ENCODE assay signal across 10 mouse cellular contexts in genomic region chr7:131597779-131598482, GRCm38 (mm10). TPM values are rescaled to one million over a fixed set of nuclear protein-coding genes. Genes with fewer than 3 reads are reported as not detected.
DNase-seq lines count a peak whose midpoint lies in the region; ATAC-seq lines count a peak whose summit lies in the region.
"Had no signal": no experiment of that assay in that cellular context is flagged by ENCODE, and none has a peak within 500 bp of the region (broad histone marks: within the 10 kb centered on the region; RNA-seq: fewer than 3 reads in every experiment).

No protein-coding gene starts in this region.

- peaks cover 13% of the 10 kb centered on the region for H3K4me1 ChIP-seq in embryonic facial prominence, embryonic 13.5 days
- H3K4me1 ChIP-seq in hindbrain, embryonic 14.5 days (replicated peaks; ENCODE audit: control insufficient read depth, insufficient read depth, low read length) = peaks cover 13% of the 10 kb centered on the region
- H3K4me1 ChIP-seq in neural tube, embryonic 12.5 days = peaks cover 15% of the 10 kb centered on the region; the same call in 1 of the 2 replicates
- H3K4me1 ChIP-seq in intestine, embryonic 15.5 days (replicated peaks) = no peaks in the 10 kb centered on the region

- no peak overlapping the region for H3K27ac ChIP-seq in embryonic facial prominence, embryonic 13.5 days
- no peak overlapping the region for H3K27ac ChIP-seq in hindbrain, embryonic 14.5 days
- H3K27ac ChIP-seq in neural tube, embryonic 12.5 days = no peak overlapping the region
- no peak overlapping the region for H3K27ac ChIP-seq in intestine, embryonic 15.5 days

- peaks cover 27% of the 10 kb centered on the region for H3K27me3 ChIP-seq in embryonic facial prominence, embryonic 13.5 days
- peaks cover 43% of the 10 kb centered on the region for H3K27me3 ChIP-seq in hindbrain, embryonic 14.5 days (ENCODE audit: control insufficient read depth, insufficient read depth, low read length)
- peaks cover 36% of the 10 kb centered on the region for H3K27me3 ChIP-seq in neural tube, embryonic 12.5 days (replicated peaks)
- H3K27me3 ChIP-seq in intestine, embryonic 15.5 days (replicated peaks) = no peaks in the 10 kb centered on the region

- H3K9me3 ChIP-seq in embryonic facial prominence, embryonic 13.5 days = no peaks in the 10 kb centered on the region
- H3K9me3 ChIP-seq in hindbrain, embryonic 14.5 days (ENCODE audit: control insufficient read depth, low read length) = no peaks in the 10 kb centered on the region
- H3K9me3 ChIP-seq in neural tube, embryonic 12.5 days = no peaks in the 10 kb centered on the region
- no peaks in the 10 kb centered on the region for H3K9me3 ChIP-seq in intestine, embryonic 15.5 days

- 12% methylated on average over 12 of the region's 12 CpGs for WGBS in embryonic facial prominence, embryonic 13.5 days
- WGBS in hindbrain, embryonic 14.5 days = 6% methylated on average over 12 of the region's 12 CpGs
- WGBS in neural tube, embryonic 12.5 days = 8% methylated on average over 12 of the region's 12 CpGs
- 19% methylated on average over 12 of the region's 12 CpGs for WGBS in intestine, embryonic 15.5 days

- no peaks in the 10 kb centered on the region for H3K36me3 ChIP-seq in embryonic facial prominence, embryonic 13.5 days
- H3K36me3 ChIP-seq in hindbrain, embryonic 14.5 days (replicated peaks; ENCODE audit: control insufficient read depth, insufficient read depth) = no peaks in the 10 kb centered on the region
- H3K36me3 ChIP-seq in neural tube, embryonic 12.5 days = no peaks in the 10 kb centered on the region
- H3K36me3 ChIP-seq in intestine, embryonic 15.5 days = no peaks in the 10 kb centered on the region
- H3K36me3 ChIP-seq: G1E had no signal

- DNase-seq in left cerebral cortex, adult 11 months (ENCODE audit: low spot score) = peak; percentile 39
- DNase-seq in left cerebral cortex, adult 18-20 months (ENCODE audit: low spot score in 2 of 2) = no peak
- DNase-seq in hindbrain, embryonic 14.5 days (ENCODE audit: low spot score) = peak; percentile 49
- no peak for DNase-seq in adrenal gland, postnatal 36 days

- H3K4me3 ChIP-seq in embryonic facial prominence, embryonic 13.5 days = no peak overlapping the region
- H3K4me3 ChIP-seq in hindbrain, embryonic 14.5 days (replicated peaks; ENCODE audit: low read length) = no peak overlapping the region
- no peak overlapping the region for H3K4me3 ChIP-seq in neural tube, embryonic 12.5 days
- H3K4me3 ChIP-seq in intestine, embryonic 15.5 days (replicated peaks) = no peak overlapping the region

- peak overlapping the region; percentile 36; the same call in 1 of the 2 replicates for H3K4me2 ChIP-seq in embryonic facial prominence, embryonic 13.5 days
- H3K4me2 ChIP-seq in hindbrain, embryonic 14.5 days (replicated peaks) = peak overlapping the region; percentile 2; the same call in 1 of the 2 replicates
- H3K4me2 ChIP-seq in neural tube, embryonic 12.5 days (replicated peaks) = peak overlapping the region; percentile 35
- H3K4me2 ChIP-seq in intestine, embryonic 15.5 days (replicated peaks) = no peak overlapping the region

- ATAC-seq in embryonic facial prominence, embryonic 13.5 days (ENCODE audit: insufficient number of reproducible peaks, insufficient read depth, low FRiP score, low TSS enrichment, low read depth) = no peak
- ATAC-seq in hindbrain, embryonic 14.5 days (ENCODE audit: low FRiP score) = peak; percentile 43; the same call in 1 of the 2 replicates
- ATAC-seq in neural tube, embryonic 12.5 days (ENCODE audit: low FRiP score, low read depth) = peak; percentile 95
- no peak for ATAC-seq in intestine, embryonic 15.5 days

- H3K9ac ChIP-seq in embryonic facial prominence, embryonic 13.5 days = peak overlapping the region; percentile 54; the same call in 1 of the 2 replicates
- H3K9ac ChIP-seq in hindbrain, embryonic 14.5 days = peak overlapping the region; percentile 32; the same call in 1 of the 2 replicates
- peak overlapping the region; percentile 14; the same call in 1 of the 2 replicates for H3K9ac ChIP-seq in neural tube, embryonic 12.5 days
- no peak overlapping the region for H3K9ac ChIP-seq in intestine, embryonic 15.5 days

RNA-seq across cellular contexts. Expression of gene Bub3, which starts 37.9 kb away (rescaled TPM):
- total RNA-seq in left cerebral cortex, adult 18-20 months (2021) = 10 to 100 TPM; 65.5 to 71.7 TPM
- polyA plus RNA-seq in embryonic facial prominence, embryonic 13.5 days (2015; fragmentation: Nextera tagmentation; extraction: Ambion mirVana) = 232 and 237 TPM in 2 replicates
- 157 and 158 TPM in 2 replicates for polyA plus RNA-seq in hindbrain, embryonic 14.5 days (2014; fragmentation: Nextera tagmentation; extraction: Ambion mirVana)
- polyA plus RNA-seq in neural tube, embryonic 12.5 days (2016; fragmentation: Nextera tagmentation; extraction: Ambion mirVana) = 212 and 219 TPM in 2 replicates
- 187 and 188 TPM in 2 replicates for polyA plus RNA-seq in intestine, embryonic 15.5 days (2015; fragmentation: Nextera tagmentation; extraction: Ambion mirVana)
- 10 to 100 TPM; 74.7 to 79.1 TPM for total RNA-seq in adrenal gland, postnatal 36 days (2021)

RNA-seq across cellular contexts. Expression of gene Hmx2, which starts 49.4 kb away (rescaled TPM):
- not detected for total RNA-seq in left cerebral cortex, adult 18-20 months (2021)
- polyA plus RNA-seq in embryonic facial prominence, embryonic 13.5 days (2015; fragmentation: Nextera tagmentation; extraction: Ambion mirVana) = 0.08 TPM in 1 of 2 replicates, not detected in the other
- 1.3 and 1.9 TPM in 2 replicates for polyA plus RNA-seq in hindbrain, embryonic 14.5 days (2014; fragmentation: Nextera tagmentation; extraction: Ambion mirVana)
- 2.6 and 2.7 TPM in 2 replicates for polyA plus RNA-seq in neural tube, embryonic 12.5 days (2016; fragmentation: Nextera tagmentation; extraction: Ambion mirVana)
- 0.97 and 1.1 TPM in 2 replicates for polyA plus RNA-seq in intestine, embryonic 15.5 days (2015; fragmentation: Nextera tagmentation; extraction: Ambion mirVana)
- total RNA-seq in adrenal gland, postnatal 36 days (2021) = not detected
- total RNA-seq: left cerebral cortex, postnatal 25 days had no signal
- polyA plus RNA-seq: frontal cortex, adult 2 months had no signal

RNA-seq across cellular contexts. Expression of gene Hmx3, which starts 55.3 kb away (rescaled TPM):
- total RNA-seq in left cerebral cortex, adult 18-20 months (2021) = not detected
- polyA plus RNA-seq in embryonic facial prominence, embryonic 13.5 days (2015; fragmentation: Nextera tagmentation; extraction: Ambion mirVana) = not detected in 2 replicates
- 1.5 and 1.8 TPM in 2 replicates for polyA plus RNA-seq in hindbrain, embryonic 14.5 days (2014; fragmentation: Nextera tagmentation; extraction: Ambion mirVana)
- polyA plus RNA-seq in neural tube, embryonic 12.5 days (2016; fragmentation: Nextera tagmentation; extraction: Ambion mirVana) = 1.7 and 2.2 TPM in 2 replicates
- 1.3 and 1.9 TPM in 2 replicates for polyA plus RNA-seq in intestine, embryonic 15.5 days (2015; fragmentation: Nextera tagmentation; extraction: Ambion mirVana)
- total RNA-seq in adrenal gland, postnatal 36 days (2021) = not detected
- total RNA-seq: G1E; left cerebral cortex, postnatal 25 days had no signal
- polyA plus RNA-seq: frontal cortex, adult 2 months; G1E had no signal

Comparison
In these comparisons a context has a peak if more than half of its experiments do, and no peak if none do; other contexts are left out.
1. DNase-seq: peak in left cerebral cortex, adult 11 months (single experiment) and hindbrain, embryonic 14.5 days (single experiment); none in left cerebral cortex, adult 18-20 months (0 of 2) and adrenal gland, postnatal 36 days (0 of 2).
2. ATAC-seq: peak in hindbrain, embryonic 14.5 days (single experiment) and neural tube, embryonic 12.5 days (single experiment); none in embryonic facial prominence, embryonic 13.5 days (single experiment) and intestine, embryonic 15.5 days (single experiment).